Mouse (Mus musculus) layer of hippocampus, postnatal 36 days (tissue): Measurements from ENCODE around the gene Rabl3. TPM values are rescaled to one million over a fixed set of nuclear protein-coding genes. Genes with fewer than 3 reads are reported as not detected.

Experiments used
- DNase-seq, 2 experiments: peaks; one replicate each; pipeline ENCODE4 v3.0.0; 2022
- total RNA-seq, 2 experiments: library from RNA; stranded (reverse); gene quantifications; 2 replicates each; pipeline ENCODE4 v1.2.3; 2021

Rabl3 gene
- total RNA-seq = 1 to 10 TPM; 8.2 to 8.7 TPM

DNA sequence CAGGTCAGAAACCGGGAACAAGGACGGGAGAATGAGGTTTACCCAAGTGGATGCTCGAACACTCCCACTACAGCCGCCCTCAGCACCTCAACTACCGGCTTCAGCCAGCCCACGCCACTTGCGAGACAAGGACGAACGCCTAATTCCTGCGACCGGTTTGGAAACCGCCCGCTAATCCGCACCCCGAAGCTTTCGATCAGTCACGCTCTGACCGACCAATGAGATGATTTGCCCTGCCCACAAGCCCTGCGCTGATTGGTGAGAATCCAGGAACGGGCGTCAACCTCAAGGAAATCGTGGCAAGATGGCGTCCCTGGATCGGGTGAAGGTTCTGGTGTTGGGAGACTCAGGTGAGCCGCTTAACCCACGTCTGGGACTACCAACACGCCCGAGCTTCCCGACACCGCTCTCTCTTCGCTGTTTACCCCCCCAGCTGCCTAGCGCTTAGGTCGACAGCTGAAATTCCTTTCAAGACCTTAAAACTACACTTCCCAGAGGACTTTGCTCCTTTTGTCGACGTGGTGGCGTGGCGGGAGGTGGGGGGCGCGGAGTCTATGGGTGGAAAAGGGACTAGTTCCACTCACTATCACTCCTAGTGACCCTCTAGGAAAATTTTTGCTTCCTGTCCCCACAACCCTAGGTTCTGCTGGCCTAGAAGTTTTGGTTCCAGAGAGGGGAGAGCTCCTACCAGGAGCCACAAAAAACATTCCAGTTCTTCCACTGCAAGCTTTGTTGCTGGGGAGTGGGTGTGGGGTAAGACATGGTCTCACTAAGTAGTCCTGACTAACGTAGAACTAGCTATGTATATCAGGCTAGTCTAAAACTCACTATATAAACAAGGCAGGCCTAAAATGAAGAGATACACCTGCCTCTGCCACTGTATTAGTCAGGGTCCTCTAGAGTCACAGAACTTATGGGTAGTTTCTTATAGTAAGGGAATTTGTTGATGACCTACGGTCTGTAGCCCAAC is at the start of gene Rabl3, which contains the start of gene Gtf2e1:
Gene Rabl3 (plus strand): TSS at position 275 of the 970 bp plus-strand sequence.
Gene Gtf2e1 (minus strand): TSS at position 179 of the 970 bp plus-strand sequence.
- DNase-seq = peak; percentile 97

DNA sequence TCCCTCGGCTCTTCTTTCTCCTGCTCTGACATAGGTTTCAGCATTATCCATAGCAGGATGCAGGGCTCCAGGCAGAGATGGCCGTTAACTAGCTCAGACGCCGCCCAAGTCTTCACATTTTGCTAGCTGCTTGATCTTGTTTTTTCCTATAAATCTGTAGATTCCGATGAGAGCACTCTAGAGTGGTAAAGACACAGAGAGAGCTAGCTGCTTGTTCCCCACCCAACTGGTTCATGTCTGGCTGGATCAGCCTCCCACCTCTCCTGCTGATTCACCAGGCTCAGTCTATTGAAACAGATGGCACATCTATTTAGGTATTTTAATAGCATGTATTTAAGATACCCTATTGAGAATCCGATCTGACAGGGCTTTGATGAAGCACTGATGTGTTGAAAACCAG is 44.7 kb upstream of the Rabl3 start:
- peak; percentile 28 to 38 for DNase-seq

- DNase-seq = no peak
These were observed 41.1 kb upstream of the Rabl3 start for GRCm38 (mm10) chr16:37498581-37498980.

DNA sequence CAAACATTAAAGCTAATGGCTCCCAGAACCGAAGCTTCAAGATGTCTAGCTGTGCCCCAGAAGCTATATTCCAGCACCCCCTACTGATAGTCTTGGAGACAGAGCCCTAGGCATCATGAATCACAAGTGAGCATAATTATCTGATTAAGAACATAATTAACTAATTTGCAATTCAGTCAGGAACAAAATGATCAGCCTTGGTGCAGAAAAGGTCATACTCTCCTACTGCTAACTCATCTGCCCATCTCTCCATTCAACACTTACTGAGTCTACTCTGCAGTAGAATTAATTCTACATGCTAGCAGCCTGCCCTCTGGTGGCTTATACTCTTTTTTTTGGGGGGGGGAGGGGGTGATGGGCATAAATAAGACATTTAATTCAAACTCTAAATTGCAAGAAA is 35.2 kb upstream of the Rabl3 start:
- no peak for DNase-seq

GRCm38 (mm10) chr16:37506751-37507150 is 32.9 kb upstream of the Rabl3 start:
- no peak for DNase-seq

GRCm38 (mm10) chr16:37511489-37511888 is 28.2 kb upstream of the Rabl3 start:
- DNase-seq = no peak

- no peak for DNase-seq
These were observed 25.0 kb upstream of the Rabl3 start for GRCm38 (mm10) chr16:37514644-37515043.

DNA sequence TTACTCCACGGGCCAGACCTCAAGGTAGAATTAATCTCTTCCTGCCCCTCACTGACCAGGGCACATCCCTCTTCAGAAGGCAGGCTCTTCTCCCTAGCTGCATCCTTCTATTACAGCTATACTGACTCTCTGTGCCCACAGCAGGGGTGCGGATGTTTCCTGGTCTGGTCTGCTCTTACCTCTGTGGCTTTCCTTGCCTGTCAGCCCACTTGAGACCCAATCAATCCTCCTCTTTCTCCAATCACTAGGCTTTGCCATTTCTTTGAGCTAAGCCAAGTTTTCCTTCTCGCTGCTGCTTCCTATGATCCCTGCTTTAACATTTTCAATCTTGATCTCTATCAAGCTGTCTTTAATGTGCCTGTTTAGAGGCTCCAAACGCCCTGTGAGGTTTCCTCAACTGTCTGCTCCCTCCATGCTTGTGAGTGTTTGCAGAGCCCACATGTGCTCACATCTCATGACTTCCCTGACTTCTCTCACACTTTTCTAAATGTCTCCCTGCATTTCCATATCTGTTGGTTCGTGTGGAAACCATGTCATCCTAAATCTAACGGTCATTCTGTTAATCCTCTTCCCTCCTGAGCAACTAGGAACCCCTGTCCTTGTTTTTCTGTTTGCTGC is 23.2 kb upstream of the Rabl3 start:
- DNase-seq = no peak

- DNase-seq = no peak
These were observed 22.0 kb upstream of the Rabl3 start for GRCm38 (mm10) chr16:37517596-37518211.

GRCm38 (mm10) chr16:37518662-37519061 is 21.0 kb upstream of the Rabl3 start:
- no peak for DNase-seq

- DNase-seq = no peak
These were observed 20.0 kb upstream of the Rabl3 start for GRCm38 (mm10) chr16:37519721-37520120.

- no peak for DNase-seq
These were observed 19.3 kb upstream of the Rabl3 start for GRCm38 (mm10) chr16:37520190-37521040.

DNA sequence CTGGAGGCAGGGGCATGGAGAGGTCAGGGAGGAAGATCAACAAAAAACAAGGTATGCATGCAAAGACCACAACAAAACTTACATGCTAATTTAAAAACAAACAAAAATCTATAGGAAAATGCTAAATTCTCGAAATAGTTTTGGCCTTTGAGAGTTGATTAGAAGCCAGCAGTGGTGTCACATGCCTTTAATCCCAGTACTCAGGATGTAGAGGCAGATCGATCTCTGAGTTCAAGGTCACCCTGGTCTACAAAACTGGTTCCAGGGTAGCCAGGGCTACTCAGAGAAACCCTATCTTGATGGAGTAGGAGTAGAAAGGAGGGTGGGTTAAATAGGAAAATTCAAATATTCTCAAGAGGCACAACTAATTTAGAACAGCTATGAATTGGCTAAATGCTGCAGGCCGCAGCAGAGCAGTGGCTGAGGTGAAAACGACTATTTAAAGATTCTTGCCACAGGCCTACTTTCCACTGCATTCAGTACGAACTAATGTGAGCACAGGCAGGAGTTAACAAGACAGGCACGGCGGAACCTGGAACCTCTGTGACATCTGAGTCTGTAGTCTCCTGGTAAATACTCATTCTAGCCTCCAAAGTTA is 17.5 kb upstream of the Rabl3 start:
- DNase-seq = no peak

- no peak for DNase-seq
These were observed 14.6 kb upstream of the Rabl3 start for GRCm38 (mm10) chr16:37525121-37525520.

- DNase-seq = no peak
These were observed 12.9 kb upstream of the Rabl3 start for GRCm38 (mm10) chr16:37526688-37527223.

DNA sequence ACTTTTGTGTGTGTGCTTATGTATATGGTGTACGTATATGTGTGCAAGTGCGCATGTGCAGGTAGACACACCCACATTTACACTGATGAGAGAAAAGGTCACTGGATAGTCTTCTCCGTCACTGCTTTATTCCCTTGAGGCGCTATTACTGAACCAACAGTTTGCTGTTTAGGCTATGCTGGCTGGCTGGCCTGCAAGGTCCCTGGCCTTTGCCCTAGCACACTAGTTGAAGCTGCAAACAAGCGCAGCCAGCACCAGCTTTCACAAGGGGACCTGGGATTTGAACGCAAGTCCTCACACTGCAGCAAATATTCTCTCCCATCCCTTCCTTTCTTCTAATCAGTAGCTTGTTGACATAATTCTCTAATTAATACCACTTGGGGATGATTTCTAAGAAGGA is 9.5 kb upstream of the Rabl3 start:
- no peak for DNase-seq

GRCm38 (mm10) chr16:37532046-37532445 is 7.6 kb upstream of the Rabl3 start:
- no peak for DNase-seq

GRCm38 (mm10) chr16:37533369-37534068 is 6.2 kb upstream of the Rabl3 start:
- DNase-seq = no peak

DNA sequence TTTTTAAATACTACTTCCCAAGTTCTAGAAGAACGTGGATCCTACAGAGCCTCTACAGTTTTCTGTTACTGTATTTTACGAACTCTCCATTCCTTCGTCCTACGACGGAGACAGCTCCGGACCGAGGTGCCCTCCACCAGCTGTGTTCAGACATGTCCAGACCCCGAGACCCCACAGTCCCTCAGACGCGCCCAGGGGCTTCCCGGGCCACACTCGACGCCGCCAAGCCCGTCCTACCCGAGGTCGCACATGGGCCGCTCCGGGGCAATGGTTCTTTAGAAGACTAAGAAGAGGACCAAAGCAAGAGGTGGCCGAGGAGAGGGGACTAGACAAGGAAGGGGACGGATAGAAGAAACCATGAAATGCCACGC is 460 bp upstream of the Rabl3 start:
- no peak for DNase-seq

DNA sequence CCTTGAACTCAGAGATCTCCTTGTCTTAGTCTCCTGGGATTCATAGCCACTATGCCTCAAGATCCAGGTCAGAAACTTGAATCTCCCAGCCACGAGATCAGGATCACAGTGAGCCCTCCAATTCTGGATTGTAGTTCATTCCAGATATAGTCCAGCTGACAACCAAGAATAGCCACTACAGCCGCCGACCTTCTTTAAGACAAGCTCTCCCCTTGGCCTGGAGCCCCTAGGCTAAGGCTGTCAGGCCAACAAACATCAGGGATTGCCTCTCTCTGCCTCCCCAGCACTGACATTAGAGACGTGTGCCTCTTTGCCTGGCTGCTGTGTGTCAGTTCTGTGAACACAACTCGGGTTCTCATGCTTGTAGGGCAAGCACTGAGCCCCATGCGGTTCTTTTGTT is 1.1 kb downstream of the Rabl3 start:
- no peak for DNase-seq

DNA sequence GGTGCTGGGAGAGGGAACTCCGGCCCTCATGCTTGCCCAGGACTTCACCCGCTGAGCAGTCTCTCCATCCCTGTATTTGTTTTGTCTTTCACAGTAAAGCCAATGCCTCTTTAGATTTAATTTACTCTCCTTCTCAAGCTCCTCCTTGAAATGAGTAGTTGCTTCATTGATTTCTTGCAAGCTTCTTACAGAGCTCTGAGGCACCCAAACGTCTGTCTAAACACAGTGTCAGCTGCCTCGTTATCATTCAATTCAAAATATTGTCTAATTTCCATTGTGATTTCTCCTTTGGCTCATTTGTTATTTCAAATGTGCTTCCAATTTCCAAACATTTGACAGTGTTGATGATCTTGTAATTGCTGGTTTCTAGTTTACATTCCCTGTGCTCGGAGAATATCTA is 6.6 kb downstream of the Rabl3 start:
- no peak for DNase-seq
